Mouse (Mus musculus) bone marrow macrophage, adult 2 months (primary cell): ENCODE data around the gene Syde1.

Experiments used
- CTCF ChIP-seq: IDR thresholded peaks from 2 replicates; pipeline ENCODE4 v1.5.1; 2012; ENCODE audit warnings: low read depth, mild to moderate bottlenecking, low read length, moderate library complexity
- POLR2A ChIP-seq: IDR thresholded peaks from 2 replicates; pipeline ENCODE4 v1.6.1; 2012; ENCODE audit warnings: mild to moderate bottlenecking, low read depth, low read length, borderline replicate concordance

- TF ChIP-seq CTCF (no peak), POLR2A (no peak)
These were observed 2.4 kb upstream of the Syde1 start for GRCm38 (mm10) chr10:78594157-78594556.
